Comparison of ENCODE assay signal across 10 mouse cellular contexts in genomic region chr5:139007141-139007775, GRCm38 (mm10). TPM values are rescaled to one million over a fixed set of nuclear protein-coding genes. Genes with fewer than 3 reads are reported as not detected.
DNase-seq lines count a peak whose midpoint lies in the region; ATAC-seq and TF ChIP-seq lines count a peak whose summit lies in the region.
"Had no signal": no experiment of that assay in that cellular context is flagged by ENCODE, and none has a peak within 500 bp of the region (broad histone marks: within the 10 kb centered on the region; RNA-seq: fewer than 3 reads in every experiment).

No protein-coding gene starts in this region.

- 31% methylated on average over 4 of the region's 4 CpGs for WGBS in forebrain, postnatal 0 days
- WGBS in forebrain, embryonic 10.5 days: 56% methylated on average over 4 of the region's 4 CpGs

- TF ChIP-seq CTCF in forebrain, postnatal 0 days (IDR thresholded peaks at IDR 0.05; ENCODE audit: low read depth): peak; percentile 41

- ATAC-seq in forebrain, postnatal 0 days: no peak
- ATAC-seq in CD4-positive, CD25-positive, alpha-beta regulatory T cell, adult 4 months: no peak

- no peak for DNase-seq in forebrain, postnatal 0 days
- no peak for DNase-seq in forebrain, embryonic 10.5 days (ENCODE audit: extremely low spot score, low spot score)
- DNase-seq in urinary bladder, postnatal 36 days (ENCODE audit: low spot score in 2 of 2): peak; percentile 24 to 36
- no peak for DNase-seq in urinary bladder, postnatal 10 days (ENCODE audit: low spot score)
- DNase-seq in kidney, postnatal 10 days: peak; percentile 74
- DNase-seq in ovary, postnatal 36 days (ENCODE audit: low spot score): no peak
- DNase-seq in right cerebral cortex, postnatal 10 days (ENCODE audit: low spot score in 2 of 2): no peak
- DNase-seq: adrenal gland, postnatal 25 days had no signal

- no peak overlapping the region for H3K4me2 ChIP-seq in forebrain, postnatal 0 days (ENCODE audit: low read depth)

- H3K36me3 ChIP-seq in forebrain, postnatal 0 days (ENCODE audit: insufficient read depth): no peaks in the 10 kb centered on the region
- no peaks in the 10 kb centered on the region for H3K36me3 ChIP-seq in forebrain, embryonic 10.5 days (replicated peaks)

- H3K9me3 ChIP-seq in forebrain, postnatal 0 days (ENCODE audit: low read length): no peaks in the 10 kb centered on the region
- H3K9me3 ChIP-seq in forebrain, embryonic 10.5 days: peaks cover 7% of the 10 kb centered on the region; the same call in 1 of the 2 replicates

- no peaks in the 10 kb centered on the region for H3K27me3 ChIP-seq in forebrain, postnatal 0 days (ENCODE audit: insufficient read depth, low read length)
- H3K27me3 ChIP-seq in forebrain, embryonic 10.5 days (ENCODE audit: poor library complexity, severe bottlenecking): peaks cover 10% of the 10 kb centered on the region; the same call in 1 of the 2 replicates

- H3K4me3 ChIP-seq in forebrain, postnatal 0 days (ENCODE audit: low read depth, low read length): no peak overlapping the region
- H3K4me3 ChIP-seq in forebrain, embryonic 10.5 days: no peak overlapping the region
- H3K4me3 ChIP-seq: erythroblast, embryonic 14.5 days had no signal

- H3K4me1 ChIP-seq in forebrain, postnatal 0 days (ENCODE audit: insufficient read depth): no peaks in the 10 kb centered on the region
- H3K4me1 ChIP-seq in forebrain, embryonic 10.5 days: no peaks in the 10 kb centered on the region

- H3K27ac ChIP-seq in forebrain, postnatal 0 days (ENCODE audit: low read depth, low read length): no peak overlapping the region
- H3K27ac ChIP-seq in forebrain, embryonic 10.5 days: no peak overlapping the region

- H3K9ac ChIP-seq in forebrain, postnatal 0 days: no peak overlapping the region

RNA-seq across cellular contexts. Expression of gene Pdgfa, which starts 10.1 kb away (rescaled TPM):
- total RNA-seq in forebrain, postnatal 0 days (2014; rRNA removed): 57.8 and 63.4 TPM in 2 replicates
- 43.3 and 47.8 TPM in 2 replicates for polyA plus RNA-seq in forebrain, postnatal 0 days (2015; fragmentation: Nextera tagmentation; extraction: Ambion mirVana)
- 12.3 and 14.3 TPM in 2 replicates for polyA plus RNA-seq in forebrain, embryonic 10.5 days (2016; fragmentation: Nextera tagmentation; extraction: Ambion mirVana)
- polyA plus RNA-seq in CD4-positive, CD25-positive, alpha-beta regulatory T cell, adult 4 months (2017; shearing (Covaris generic)): not detected

Comparison
In these comparisons a context has a peak if more than half of its experiments do, and no peak if none do; other contexts are left out.
1. DNase-seq: peak in urinary bladder, postnatal 36 days (2 of 2) and kidney, postnatal 10 days (single experiment); none in forebrain, postnatal 0 days (single experiment), forebrain, embryonic 10.5 days (single experiment), urinary bladder, postnatal 10 days (single experiment), ovary, postnatal 36 days (single experiment) and right cerebral cortex, postnatal 10 days (0 of 2).
2. RNA of gene Pdgfa, which starts 10.1 kb away (polyA plus RNA-seq): 43.3 to 47.8 TPM in forebrain, postnatal 0 days and 12.3 to 14.3 TPM in forebrain, embryonic 10.5 days; not detected in CD4-positive, CD25-positive, alpha-beta regulatory T cell, adult 4 months; every median in the first group is over 10 times any median in the second.